Mouse (Mus musculus) ES-E14 (cell line): ENCODE data around the gene Adcy5.

Source experiments
- HCFC1 ChIP-seq: IDR thresholded peaks from 2 replicates; pipeline ENCODE4 v1.6.1; 2012; ENCODE audit warnings: low read length, inconsistent platforms, borderline replicate concordance; ENCODE audit not compliant: insufficient read depth
- ZC3H11A ChIP-seq: IDR thresholded peaks from 2 replicates; pipeline ENCODE4 v1.6.1; 2012; ENCODE audit warnings: low read depth, mild to moderate bottlenecking, inconsistent platforms, low read length, borderline replicate concordance

DNA sequence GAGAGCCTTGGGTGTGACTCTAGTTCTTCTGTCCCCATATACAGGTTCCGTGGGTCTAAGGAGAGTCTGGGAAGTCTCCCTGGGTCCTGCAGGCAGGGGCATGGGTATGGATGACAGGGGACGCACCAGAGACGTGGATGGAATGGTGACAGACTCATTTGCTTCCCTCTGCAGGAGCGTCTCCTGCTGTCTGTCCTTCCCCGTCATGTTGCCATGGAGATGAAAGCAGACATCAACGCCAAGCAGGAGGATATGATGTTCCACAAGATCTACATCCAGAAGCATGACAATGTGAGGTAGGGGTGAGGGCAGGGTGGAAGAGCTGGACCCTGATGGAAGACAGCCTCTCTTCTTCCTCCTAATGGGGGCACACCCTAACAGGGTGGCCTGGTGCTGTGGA is 98.3 kb downstream of the Adcy5 start:
- no peak for TF ChIP-seq HCFC1
- no peak for TF ChIP-seq ZC3H11A
